Mouse (Mus musculus) heart, adult 2 months (tissue): ENCODE data around the gene Hoxd12.

Experiments used
- CTCF ChIP-seq: fragments of 200-600 bp; IDR thresholded peaks from 2 replicates; pipeline ENCODE4 v1.8.1; 2022; ENCODE audit warnings: antibody characterized with exemption, mild to moderate bottlenecking, moderate library complexity
- POLR2A ChIP-seq: fragments of 200-500 bp; IDR thresholded peaks from 2 replicates; pipeline ENCODE4 v1.6.1; 2011; ENCODE audit warnings: mild to moderate bottlenecking, low read depth, low read length, control low read depth; ENCODE audit not compliant: insufficient read depth

GRCm38 (mm10) chr2:74680561-74681398, 6.0 kb downstream of the Hoxd12 start:
- no peak for TF ChIP-seq CTCF
- no peak for TF ChIP-seq POLR2A
